ENCODE assay signal across 8 mouse cellular contexts in the genomic region with DNA sequence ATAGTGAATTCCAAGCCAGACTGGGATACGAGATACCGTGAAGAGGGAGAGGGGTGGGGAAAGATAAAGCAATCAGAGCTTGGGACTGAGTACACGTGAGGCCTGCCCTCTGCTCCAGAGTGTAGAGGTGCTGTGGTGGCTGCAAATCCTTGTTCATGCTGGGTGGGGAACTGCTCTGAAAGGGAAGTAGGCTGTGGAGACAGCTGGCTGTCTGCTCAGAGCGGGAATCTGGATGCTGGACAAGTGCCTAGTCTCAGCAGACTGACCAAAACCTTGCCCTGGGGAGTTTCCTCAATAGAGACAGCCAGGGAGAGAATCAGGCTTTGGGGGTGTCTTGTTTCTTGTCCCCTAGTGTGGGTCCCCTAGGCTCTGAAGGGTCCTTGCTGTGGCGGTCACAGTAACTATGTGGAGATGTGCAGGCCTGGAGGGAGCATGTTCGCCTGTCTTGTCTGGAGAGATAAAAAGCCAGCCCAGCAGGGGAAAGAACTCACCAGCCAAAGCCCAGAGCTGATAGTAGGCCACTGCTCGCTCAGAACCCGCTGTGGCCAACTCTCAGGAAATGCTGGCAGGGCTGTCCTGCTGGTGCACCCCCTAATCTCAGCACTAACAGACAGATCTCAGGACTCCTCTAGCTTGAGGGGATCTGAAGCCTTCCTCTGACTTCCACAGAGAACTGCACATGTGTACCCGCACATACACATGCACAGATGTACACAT. TPM values are rescaled to one million over a fixed set of nuclear protein-coding genes. Genes with fewer than 3 reads are reported as not detected.
DNase-seq lines count a peak whose midpoint lies in the region; ATAC-seq lines count a peak whose summit lies in the region.

No protein-coding gene starts in this region.

- peak; percentile 41 to 78 for DNase-seq in adrenal gland, adult (ENCODE audit: inconsistent age in 2 of 2, low spot score in 1 of 2)
- DNase-seq in adrenal gland, postnatal 4 days (ENCODE audit: low spot score in 2 of 2) = no peak
- peak; percentile 74 for DNase-seq in 3T3-L1 (ENCODE audit: low read depth, low spot score)
- no peak for DNase-seq in intestine, embryonic 14.5 days (ENCODE audit: low spot score)
- DNase-seq in right cerebral cortex, adult 18-20 months = no peak
- DNase-seq in frontal cortex, adult 2 months (ENCODE audit: extremely low spot score in 1 of 2, low spot score in 1 of 2) = no peak

- ATAC-seq in erythroid progenitor cell, adult 5-6 weeks (replicated peaks; ENCODE audit: low FRiP score, poor library complexity, severe bottlenecking) = peak; percentile 21
- ATAC-seq in intestine, embryonic 14.5 days (replicated peaks; ENCODE audit: low FRiP score, low TSS enrichment, low read depth) = no peak
- no peak for ATAC-seq in lung, embryonic 15.5 days (ENCODE audit: borderline replicate concordance, extremely low read depth, low FRiP score, low TSS enrichment)

- no peaks in the 10 kb centered on the region for H3K9me3 ChIP-seq in intestine, embryonic 14.5 days (ENCODE audit: control insufficient read depth, low read length)
- no peaks in the 10 kb centered on the region for H3K9me3 ChIP-seq in lung, embryonic 15.5 days

- H3K4me2 ChIP-seq in intestine, embryonic 14.5 days (ENCODE audit: low read length) = no peak overlapping the region
- H3K4me2 ChIP-seq in lung, embryonic 15.5 days = no peak overlapping the region

- H3K27ac ChIP-seq in intestine, embryonic 14.5 days (ENCODE audit: low read depth) = peak overlapping the region; percentile 63
- peak overlapping the region; percentile 83 for H3K27ac ChIP-seq in lung, embryonic 15.5 days

- H3K27me3 ChIP-seq in intestine, embryonic 14.5 days (replicated peaks; ENCODE audit: control insufficient read depth, insufficient read depth, low read length) = no peaks in the 10 kb centered on the region
- no peaks in the 10 kb centered on the region for H3K27me3 ChIP-seq in lung, embryonic 15.5 days

- no peak overlapping the region for H3K4me3 ChIP-seq in intestine, embryonic 14.5 days (ENCODE audit: low read depth, low read length)
- no peak overlapping the region for H3K4me3 ChIP-seq in lung, embryonic 15.5 days

- 39% methylated on average over 9 of the region's 9 CpGs for WGBS in intestine, embryonic 14.5 days
- 32% methylated on average over 9 of the region's 9 CpGs for WGBS in lung, embryonic 15.5 days

- H3K4me1 ChIP-seq in intestine, embryonic 14.5 days (replicated peaks; ENCODE audit: control insufficient read depth, insufficient read depth, low read length) = peaks cover 52% of the 10 kb centered on the region
- peaks cover 68% of the 10 kb centered on the region for H3K4me1 ChIP-seq in lung, embryonic 15.5 days

- H3K36me3 ChIP-seq in intestine, embryonic 14.5 days (ENCODE audit: control insufficient read depth, insufficient read depth, low read length) = no peaks in the 10 kb centered on the region
- no peaks in the 10 kb centered on the region for H3K36me3 ChIP-seq in lung, embryonic 15.5 days

- no peak overlapping the region for H3K9ac ChIP-seq in intestine, embryonic 14.5 days (ENCODE audit: low read length)
- no peak overlapping the region for H3K9ac ChIP-seq in lung, embryonic 15.5 days

RNA-seq across cellular contexts. Expression of a gene that starts 3.2 kb away (rescaled TPM):
- total RNA-seq in adrenal gland, postnatal 4 days (2021) = 10 to 100 TPM; 78.3 to 82.1 TPM
- 462 and 532 TPM in 2 replicates for total RNA-seq in erythroid progenitor cell, adult 5-6 weeks (2015; ENCODE audit: low replicate concordance)
- total RNA-seq in erythroid progenitor cell, adult 5-6 weeks (2017; ENCODE audit: low replicate concordance) = 549 and 716 TPM in 2 replicates
- 159 and 163 TPM in 2 replicates for polyA plus RNA-seq in intestine, embryonic 14.5 days (2014; fragmentation: Nextera tagmentation; extraction: Ambion mirVana)
- polyA plus RNA-seq in lung, embryonic 15.5 days (2015; fragmentation: Nextera tagmentation; extraction: Ambion mirVana) = 145 and 147 TPM in 2 replicates
- 1.5 and 1.6 TPM in 2 replicates for polyA plus RNA-seq in frontal cortex, adult 2 months (2012; rRNA removed)

RNA-seq across cellular contexts. Expression of a gene that starts 3.3 kb away (rescaled TPM):
- total RNA-seq in adrenal gland, postnatal 4 days (2021) = 10 to 100 TPM; 18.1 to 21.7 TPM
- 38.6 and 38.9 TPM in 2 replicates for total RNA-seq in erythroid progenitor cell, adult 5-6 weeks (2015; ENCODE audit: low replicate concordance)
- 70.3 and 75.6 TPM in 2 replicates for total RNA-seq in erythroid progenitor cell, adult 5-6 weeks (2017; ENCODE audit: low replicate concordance)
- polyA plus RNA-seq in intestine, embryonic 14.5 days (2014; fragmentation: Nextera tagmentation; extraction: Ambion mirVana) = 6.6 and 7.0 TPM in 2 replicates
- 3.8 and 5.3 TPM in 2 replicates for polyA plus RNA-seq in lung, embryonic 15.5 days (2015; fragmentation: Nextera tagmentation; extraction: Ambion mirVana)
- polyA plus RNA-seq in frontal cortex, adult 2 months (2012; rRNA removed) = 4.1 and 4.3 TPM in 2 replicates

RNA-seq across cellular contexts. Expression of a gene that starts 19.6 kb away (rescaled TPM):
- 1 to 10 TPM; 2.1 to 3.0 TPM for total RNA-seq in adrenal gland, postnatal 4 days (2021)
- 72.1 and 80.7 TPM in 2 replicates for total RNA-seq in erythroid progenitor cell, adult 5-6 weeks (2015; ENCODE audit: low replicate concordance)
- 3.4 and 18.5 TPM in 2 replicates for total RNA-seq in erythroid progenitor cell, adult 5-6 weeks (2017; ENCODE audit: low replicate concordance)
- 0.83 TPM in 1 of 2 replicates, not detected in the other for polyA plus RNA-seq in intestine, embryonic 14.5 days (2014; fragmentation: Nextera tagmentation; extraction: Ambion mirVana)
- polyA plus RNA-seq in lung, embryonic 15.5 days (2015; fragmentation: Nextera tagmentation; extraction: Ambion mirVana) = 0.24 TPM in 1 of 2 replicates, not detected in the other
- polyA plus RNA-seq in frontal cortex, adult 2 months (2012; rRNA removed) = 0.61 and 1.3 TPM in 2 replicates

RNA-seq across cellular contexts. Expression of a gene that starts 19.6 kb away (rescaled TPM):
- total RNA-seq in adrenal gland, postnatal 4 days (2021) = 10 to 100 TPM; 81.3 to 86.8 TPM
- 65.4 and 86.5 TPM in 2 replicates for total RNA-seq in erythroid progenitor cell, adult 5-6 weeks (2015; ENCODE audit: low replicate concordance)
- total RNA-seq in erythroid progenitor cell, adult 5-6 weeks (2017; ENCODE audit: low replicate concordance) = 35.0 and 41.8 TPM in 2 replicates
- 145 TPM in 2 replicates for polyA plus RNA-seq in intestine, embryonic 14.5 days (2014; fragmentation: Nextera tagmentation; extraction: Ambion mirVana)
- 63.3 and 73.7 TPM in 2 replicates for polyA plus RNA-seq in lung, embryonic 15.5 days (2015; fragmentation: Nextera tagmentation; extraction: Ambion mirVana)
- polyA plus RNA-seq in frontal cortex, adult 2 months (2012; rRNA removed) = 11.0 and 11.9 TPM in 2 replicates

RNA-seq across cellular contexts. Expression of a gene that starts 20.0 kb away (rescaled TPM):
- 10 to 100 TPM; 43.4 to 43.8 TPM for total RNA-seq in adrenal gland, postnatal 4 days (2021)
- total RNA-seq in erythroid progenitor cell, adult 5-6 weeks (2015; ENCODE audit: low replicate concordance) = 782 and 936 TPM in 2 replicates
- total RNA-seq in erythroid progenitor cell, adult 5-6 weeks (2017; ENCODE audit: low replicate concordance) = 871 and 1,077 TPM in 2 replicates
- polyA plus RNA-seq in intestine, embryonic 14.5 days (2014; fragmentation: Nextera tagmentation; extraction: Ambion mirVana) = 337 and 340 TPM in 2 replicates
- 352 and 368 TPM in 2 replicates for polyA plus RNA-seq in lung, embryonic 15.5 days (2015; fragmentation: Nextera tagmentation; extraction: Ambion mirVana)
- 2.8 and 3.4 TPM in 2 replicates for polyA plus RNA-seq in frontal cortex, adult 2 months (2012; rRNA removed)

Comparison
In these comparisons a context has a peak if more than half of its experiments do, and no peak if none do; other contexts are left out.
1. DNase-seq: peak in adrenal gland, adult (2 of 2) and 3T3-L1 (single experiment); none in adrenal gland, postnatal 4 days (0 of 2), intestine, embryonic 14.5 days (single experiment), right cerebral cortex, adult 18-20 months (single experiment) and frontal cortex, adult 2 months (0 of 2).
2. RNA of a gene that starts 3.2 kb away (polyA plus RNA-seq): 159 to 163 TPM in intestine, embryonic 14.5 days and 145 to 147 TPM in lung, embryonic 15.5 days; 1.5 to 1.6 TPM in frontal cortex, adult 2 months; every median in the first group is over 10 times any median in the second.